Mouse (Mus musculus) intestine, embryonic 14.5 days (tissue): ENCODE measurements at regions not wholly inside any gene's neighbourhood (a gene's known extent, or its start where the extent isn't known, plus 50 kb on each side); places are given as distances from the start of the nearest gene placed in this dataset.

Source experiments
- ATAC-seq: fragments of 200-750 bp; cut with Nextera tagmentation; replicated peaks from 2 replicates; pipeline ENCODE4 v1.8.0; 2017; ENCODE audit warnings: low read depth, moderate number of reproducible peaks, moderate TSS enrichment, moderate library complexity; ENCODE audit not compliant: low FRiP score, low TSS enrichment
- DNase-seq: peaks from one replicate; pipeline ENCODE4 v3.0.0-alpha.2; 2018; ENCODE audit warnings: low spot score
- H3K27ac ChIP-seq: fragments of 300-500 bp; sonication (generic); 2 replicates; pipeline ENCODE4 v1.5.1; 2014; ENCODE audit warnings: low read depth, mild to moderate bottlenecking, control low read depth
- H3K27me3 ChIP-seq: fragments of 300-500 bp; sonication (generic); replicated peaks from 2 replicates; pipeline ENCODE4 v1.6.1; 2014; ENCODE audit warnings: low read length, control low read depth; ENCODE audit not compliant: control insufficient read depth, insufficient read depth
- H3K36me3 ChIP-seq: fragments of 300-500 bp; sonication (generic); 2 replicates; pipeline ENCODE4 v1.6.1; 2014; ENCODE audit warnings: low read length, control low read depth; ENCODE audit not compliant: control insufficient read depth, insufficient read depth
- H3K4me1 ChIP-seq: fragments of 300-500 bp; sonication (generic); replicated peaks from 2 replicates; pipeline ENCODE4 v1.6.1; 2014; ENCODE audit warnings: low read length, control low read depth, mixed read lengths; ENCODE audit not compliant: control insufficient read depth, insufficient read depth
- H3K4me2 ChIP-seq: fragments of 300-500 bp; sonication (generic); 2 replicates; pipeline ENCODE4 v1.6.1; 2014; ENCODE audit warnings: low read length
- H3K4me3 ChIP-seq: fragments of 300-500 bp; sonication (generic); 2 replicates; pipeline ENCODE4 v1.5.1; 2014; ENCODE audit warnings: low read depth, low read length, control low read depth, mixed read lengths
- H3K9ac ChIP-seq: fragments of 300-500 bp; sonication (generic); 2 replicates; pipeline ENCODE4 v1.6.1; 2014; ENCODE audit warnings: mild to moderate bottlenecking, low read length
- H3K9me3 ChIP-seq: fragments of 300-500 bp; sonication (generic); 2 replicates; pipeline ENCODE4 v1.6.1; 2016; ENCODE audit warnings: low read length, control low read depth; ENCODE audit not compliant: control insufficient read depth
- WGBS: fragments of 180-500 bp; shearing (Covaris S2); extraction: QIAGEN DNeasy Blood & Tissue Kit; methylation state at CpG from one replicate; pipeline ENCODE4 v1.1.7; 2014; 5-methylcytosine and 5-hydroxymethylcytosine counted together

DNA sequence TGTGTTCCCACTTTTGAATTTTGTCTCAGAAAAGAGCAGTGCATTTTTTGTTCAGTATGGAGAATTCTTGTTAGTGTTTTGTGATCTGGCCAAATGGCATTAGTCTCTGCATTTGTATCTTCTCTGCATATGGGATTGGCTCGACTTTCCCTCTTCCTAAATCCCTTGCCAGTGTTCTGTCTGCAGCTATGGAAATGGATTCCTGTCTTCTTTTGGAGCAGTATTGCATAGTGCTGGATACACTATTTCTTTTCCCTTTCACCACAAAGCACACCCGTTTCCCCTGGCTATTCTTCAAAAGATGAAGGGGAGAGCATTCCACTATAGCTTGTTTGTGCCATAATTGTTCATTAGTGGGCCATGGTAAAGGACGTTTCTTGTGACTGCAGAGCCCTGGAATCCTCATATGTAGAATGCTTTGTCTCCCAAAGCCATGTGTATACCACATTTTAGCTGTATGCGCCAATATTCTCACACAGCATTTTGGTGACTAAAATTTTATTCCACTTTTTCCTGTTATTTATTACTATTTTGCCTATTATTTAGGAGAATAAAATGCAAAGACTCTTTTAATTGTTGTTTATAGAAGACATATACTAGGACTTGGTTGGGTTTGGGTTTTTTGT is 197.8 kb downstream of the Hs3st1 start:
- Histone ChIP-seq H3K27ac (no peak overlapping the region), H3K36me3 (no peaks in the 10 kb centered on the region), H3K9me3 (no peaks in the 10 kb centered on the region), H3K9ac (no peak overlapping the region), H3K4me1 (no peaks in the 10 kb centered on the region), H3K4me2 (no peak overlapping the region), H3K27me3 (no peaks in the 10 kb centered on the region), H3K4me3 (no peak overlapping the region)
- DNase-seq = no peak
- 70% methylated on average over 4 of the region's 4 CpGs for WGBS
- no peak for ATAC-seq

GRCm38 (mm10) chr5:39537044-39537443 is 218.2 kb downstream of the Hs3st1 start:
- Histone ChIP-seq H3K36me3 (no peaks in the 10 kb centered on the region), H3K27ac (no peak overlapping the region), H3K9me3 (no peaks in the 10 kb centered on the region), H3K27me3 (no peaks in the 10 kb centered on the region), H3K9ac (no peak overlapping the region), H3K4me2 (no peak overlapping the region), H3K4me3 (no peak overlapping the region), H3K4me1 (no peaks in the 10 kb centered on the region)
- WGBS = 76% methylated on average over 2 of the region's 2 CpGs
- ATAC-seq (no peak), DNase-seq (no peak)

- H3K36me3 ChIP-seq = no peaks in the 10 kb centered on the region
- no peak overlapping the region for H3K4me2 ChIP-seq
- no peaks in the 10 kb centered on the region for H3K4me1 ChIP-seq
- DNase-seq (no peak), ATAC-seq (no peak)
- H3K4me3 ChIP-seq = no peak overlapping the region
- H3K9me3 ChIP-seq = no peaks in the 10 kb centered on the region
- no peak overlapping the region for H3K9ac ChIP-seq
- no peak overlapping the region for H3K27ac ChIP-seq
- WGBS = 45% methylated on average over 2 of the region's 2 CpGs
- no peaks in the 10 kb centered on the region for H3K27me3 ChIP-seq
Observed at GRCm38 (mm10) chr5:39536351-39536750, 218.9 kb downstream of the Hs3st1 start.

DNA sequence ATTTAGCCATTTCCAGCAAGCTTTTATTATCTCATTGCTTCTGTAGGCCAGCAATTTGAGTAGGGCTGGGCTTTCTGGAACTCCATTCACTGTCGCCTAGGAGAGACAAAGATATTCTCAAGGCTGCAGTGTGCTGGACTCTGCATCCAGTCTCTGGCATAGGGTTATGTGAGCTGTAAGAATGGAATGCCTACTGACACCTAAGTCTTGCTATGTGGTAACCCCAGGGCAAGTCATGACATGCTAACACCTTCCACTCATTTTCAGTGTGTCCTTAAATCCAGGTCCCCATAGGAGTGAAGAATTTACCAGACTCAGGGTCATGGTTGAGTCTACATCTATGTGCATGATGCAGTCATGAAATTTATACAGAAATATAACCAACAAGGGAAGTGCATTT is 245.0 kb downstream of the Hs3st1 start:
- Histone ChIP-seq H3K4me2 (no peak overlapping the region), H3K4me1 (no peaks in the 10 kb centered on the region), H3K9ac (no peak overlapping the region), H3K4me3 (no peak overlapping the region), H3K27me3 (no peaks in the 10 kb centered on the region), H3K36me3 (no peaks in the 10 kb centered on the region), H3K27ac (no peak overlapping the region), H3K9me3 (no peaks in the 10 kb centered on the region)
- no peak for ATAC-seq
- WGBS = 72% methylated on average over 1 of the region's 1 CpGs
- DNase-seq = no peak

- WGBS = 71% methylated on average over 5 of the region's 5 CpGs
- Histone ChIP-seq H3K4me1 (no peaks in the 10 kb centered on the region), H3K4me2 (no peak overlapping the region), H3K27me3 (no peaks in the 10 kb centered on the region), H3K36me3 (no peaks in the 10 kb centered on the region), H3K27ac (no peak overlapping the region), H3K9ac (no peak overlapping the region), H3K9me3 (no peaks in the 10 kb centered on the region), H3K4me3 (no peak overlapping the region)
- ATAC-seq = no peak
- DNase-seq = no peak
Observed at GRCm38 (mm10) chr5:39482756-39483155, 272.5 kb downstream of the Hs3st1 start.

- no peaks in the 10 kb centered on the region for H3K9me3 ChIP-seq
- no peak overlapping the region for H3K27ac ChIP-seq
- H3K27me3 ChIP-seq = no peaks in the 10 kb centered on the region
- 84% methylated on average over 2 of the region's 2 CpGs for WGBS
- no peak overlapping the region for H3K4me2 ChIP-seq
- no peak overlapping the region for H3K4me3 ChIP-seq
- no peak for ATAC-seq
- H3K4me1 ChIP-seq = no peaks in the 10 kb centered on the region
- no peaks in the 10 kb centered on the region for H3K36me3 ChIP-seq
- DNase-seq = no peak
- H3K9ac ChIP-seq = no peak overlapping the region
Observed at GRCm38 (mm10) chr5:39458116-39458525, 297.2 kb downstream of the Hs3st1 start.

- Histone ChIP-seq H3K9ac (no peak overlapping the region), H3K36me3 (no peaks in the 10 kb centered on the region), H3K27me3 (no peaks in the 10 kb centered on the region), H3K27ac (no peak overlapping the region), H3K4me3 (no peak overlapping the region), H3K9me3 (no peaks in the 10 kb centered on the region), H3K4me2 (no peak overlapping the region), H3K4me1 (no peaks in the 10 kb centered on the region)
- DNase-seq (no peak), ATAC-seq (no peak)
Observed at GRCm38 (mm10) chr5:39453706-39454105, 301.6 kb downstream of the Hs3st1 start.

- Histone ChIP-seq H3K9me3 (no peaks in the 10 kb centered on the region), H3K4me1 (peaks cover 11% of the 10 kb centered on the region; the same call in 1 of the 2 replicates), H3K27ac (no peak overlapping the region), H3K27me3 (no peaks in the 10 kb centered on the region), H3K9ac (no peak overlapping the region), H3K36me3 (no peaks in the 10 kb centered on the region), H3K4me3 (no peak overlapping the region), H3K4me2 (no peak overlapping the region)
- ATAC-seq (no peak), DNase-seq (no peak)
- 84% methylated on average over 3 of the region's 3 CpGs for WGBS
Observed at GRCm38 (mm10) chr5:39440817-39441216, 314.5 kb downstream of the Hs3st1 start.

DNA sequence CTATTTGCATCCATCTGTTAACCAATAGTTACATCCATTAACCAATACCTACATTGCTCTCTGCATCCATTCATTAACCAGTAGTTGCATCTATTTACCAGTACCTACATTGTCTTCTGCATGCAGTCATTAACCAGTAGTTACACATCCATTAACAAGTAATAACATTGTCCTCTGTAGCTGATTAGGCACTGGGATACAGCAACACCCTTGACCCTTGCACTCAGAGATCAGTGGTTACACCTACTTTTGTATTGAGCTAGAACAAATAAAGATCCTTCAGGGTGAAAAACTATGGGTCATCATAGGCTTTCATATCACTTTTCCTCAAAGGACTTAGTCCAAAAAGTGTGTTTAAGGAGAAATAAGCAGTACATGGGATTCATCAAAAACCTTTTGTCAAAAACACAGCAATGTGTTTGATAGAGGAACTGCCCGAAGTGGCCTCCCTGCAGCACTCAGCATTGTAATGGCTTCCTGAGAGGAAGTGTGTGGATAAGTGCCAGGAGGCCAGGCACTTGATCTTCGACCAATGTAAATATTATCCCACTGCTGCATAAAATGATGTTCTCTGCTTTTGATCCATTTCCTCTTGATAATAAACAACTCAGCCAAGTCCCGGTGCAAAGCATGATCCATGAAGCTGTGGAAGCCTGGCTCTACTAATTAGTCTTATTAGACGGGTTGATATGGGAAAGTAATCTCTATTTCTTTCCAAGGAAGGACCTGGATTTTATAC is 317.6 kb downstream of the Hs3st1 start:
- peak; percentile 56 for DNase-seq
- peak; percentile 43; the same call in 1 of the 2 replicates for ATAC-seq
- H3K9me3 ChIP-seq = no peaks in the 10 kb centered on the region
- no peak overlapping the region for H3K4me2 ChIP-seq
- H3K9ac ChIP-seq = no peak overlapping the region
- no peak overlapping the region for H3K27ac ChIP-seq
- H3K27me3 ChIP-seq = no peaks in the 10 kb centered on the region
- peaks cover 11% of the 10 kb centered on the region; the same call in 1 of the 2 replicates for H3K4me1 ChIP-seq
- no peak overlapping the region for H3K4me3 ChIP-seq
- H3K36me3 ChIP-seq = no peaks in the 10 kb centered on the region
- WGBS = 25% methylated on average over 4 of the region's 4 CpGs
